Mouse (Mus musculus) small intestine, adult 2 months (tissue): ENCODE measurements around the gene Zfp518a. TPM values are rescaled to one million over a fixed set of nuclear protein-coding genes. Genes with fewer than 3 reads are reported as not detected.

Experiments
- H3K27ac ChIP-seq: fragments of 200-500 bp; 2 replicates; pipeline ENCODE4 v1.5.1; 2012; ENCODE audit warnings: low read depth, low read length, control low read depth, inconsistent platforms; ENCODE audit not compliant: insufficient read depth
- H3K27me3 ChIP-seq: fragments of 200-500 bp; 2 replicates; pipeline ENCODE4 v1.6.1; 2012; ENCODE audit warnings: mild to moderate bottlenecking, moderate library complexity, low read length, inconsistent platforms; ENCODE audit not compliant: control insufficient read depth, insufficient read depth
- H3K36me3 ChIP-seq: fragments of 200-500 bp; 2 replicates; pipeline ENCODE4 v1.6.1; 2012; ENCODE audit warnings: mild to moderate bottlenecking, low read length, control low read depth, inconsistent platforms; ENCODE audit not compliant: control insufficient read depth, insufficient read depth
- H3K4me1 ChIP-seq: fragments of 200-500 bp; 2 replicates; pipeline ENCODE4 v1.6.1; 2012; ENCODE audit warnings: low read length, inconsistent platforms, mixed read lengths; ENCODE audit not compliant: control insufficient read depth, insufficient read depth, insufficient read length
- H3K4me3 ChIP-seq: fragments of 200-500 bp; 2 replicates; pipeline ENCODE4 v1.5.1; 2012; ENCODE audit warnings: low read depth, mild to moderate bottlenecking, control low read depth, inconsistent platforms, low read length, moderate library complexity
- CTCF ChIP-seq: fragments of 200-500 bp; IDR thresholded peaks from 2 replicates; pipeline ENCODE4 v1.5.1; 2012; ENCODE audit warnings: low read depth, mild to moderate bottlenecking, control low read depth, inconsistent platforms, low read length, moderate library complexity, mixed read lengths; ENCODE audit not compliant: insufficient replicate concordance, insufficient read length; ENCODE audit errors: extremely low read depth
- POLR2A ChIP-seq: fragments of 200-500 bp; IDR thresholded peaks from 2 replicates; pipeline ENCODE4 v1.6.1; 2012; ENCODE audit warnings: low read depth, mild to moderate bottlenecking, control low read depth, inconsistent platforms, low read length, moderate library complexity
- WGBS: fragments of 180-500 bp; shearing (Covaris S2); methylation state at CpG from one replicate; pipeline ENCODE4 v1.1.7; 2018; 5-methylcytosine and 5-hydroxymethylcytosine counted together
- polyA plus RNA-seq: library from polyadenylated mRNA; depleted of rRNA; stranded (reverse); fragments of >200 nt; gene quantifications from 2 replicates; pipeline ENCODE4 v1.2.3, GENCODE M21; 2012

The Zfp518a gene
- polyA plus RNA-seq, 1 experiment, result 0.32 TPM

DNA sequence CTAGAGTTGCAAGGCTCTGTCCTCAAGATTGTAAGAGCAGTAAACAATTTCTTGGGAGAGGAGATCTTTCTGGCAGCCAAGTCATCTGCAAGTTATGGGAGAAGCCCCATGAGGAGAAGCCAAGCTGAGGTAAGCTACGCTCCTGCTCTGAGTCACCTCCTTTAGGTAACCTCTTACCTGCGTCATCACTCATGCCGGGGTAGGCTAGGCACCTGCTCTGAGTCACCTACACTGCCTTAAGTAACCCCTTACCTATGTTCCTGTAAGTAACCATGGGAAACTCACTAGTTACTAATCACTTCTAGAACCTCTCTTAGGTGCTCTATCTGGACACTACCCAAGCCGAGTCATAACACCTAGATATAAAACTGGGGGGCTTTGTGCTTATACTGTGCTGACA is 12.8 kb upstream of the Zfp518a start:
- H3K27me3 ChIP-seq, result peaks cover 11% of the 10 kb centered on the region; the same call in 1 of the 2 replicates

GRCm38 (mm10) chr19:40888887-40889286 is 5.6 kb upstream of the Zfp518a start:
- TF ChIP-seq CTCF, result no peak
- no peak overlapping the region for H3K4me3 ChIP-seq
- 83% methylated on average over 1 of the region's 1 CpGs for WGBS
- H3K36me3 ChIP-seq, result no peaks in the 10 kb centered on the region
- H3K4me1 ChIP-seq, result no peaks in the 10 kb centered on the region
- peaks cover 18% of the 10 kb centered on the region for H3K27me3 ChIP-seq
- no peak overlapping the region for H3K27ac ChIP-seq

More for the DNA sequence above, 12.8 kb upstream of the Zfp518a start:
- H3K36me3 ChIP-seq, result no peaks in the 10 kb centered on the region
- H3K4me1 ChIP-seq, result no peaks in the 10 kb centered on the region
- TF ChIP-seq POLR2A, result no peak
- TF ChIP-seq CTCF, result no peak
- H3K4me3 ChIP-seq, result no peak overlapping the region
- no peak overlapping the region for H3K27ac ChIP-seq
- 85% methylated on average over 4 of the region's 4 CpGs for WGBS

GRCm38 (mm10) chr19:40894071-40894506 is 416 bp upstream of the Zfp518a start:
- no peak for TF ChIP-seq CTCF
- TF ChIP-seq POLR2A, result no peak
- peaks cover 5% of the 10 kb centered on the region for H3K4me1 ChIP-seq
- H3K27ac ChIP-seq, result peak overlapping the region; percentile 80
- WGBS, result 55% methylated on average over 21 of the region's 21 CpGs
- H3K36me3 ChIP-seq, result peaks cover under 1% of the 10 kb centered on the region
- H3K4me3 ChIP-seq, result peak overlapping the region; percentile 98
- peaks cover 6% of the 10 kb centered on the region for H3K27me3 ChIP-seq

- WGBS, result 3% methylated on average over 6 of the region's 6 CpGs
- Histone ChIP-seq H3K4me3 (peak overlapping the region; percentile 98), H3K36me3 (peaks cover 2% of the 10 kb centered on the region), H3K27me3 (peaks cover 6% of the 10 kb centered on the region), H3K4me1 (peaks cover 5% of the 10 kb centered on the region), H3K27ac (no peak overlapping the region; the same call in 1 of the 2 replicates)
- TF ChIP-seq POLR2A, result no peak
- no peak for TF ChIP-seq CTCF
Observed at GRCm38 (mm10) chr19:40895393-40895703, 843 bp downstream of the Zfp518a start.

DNA sequence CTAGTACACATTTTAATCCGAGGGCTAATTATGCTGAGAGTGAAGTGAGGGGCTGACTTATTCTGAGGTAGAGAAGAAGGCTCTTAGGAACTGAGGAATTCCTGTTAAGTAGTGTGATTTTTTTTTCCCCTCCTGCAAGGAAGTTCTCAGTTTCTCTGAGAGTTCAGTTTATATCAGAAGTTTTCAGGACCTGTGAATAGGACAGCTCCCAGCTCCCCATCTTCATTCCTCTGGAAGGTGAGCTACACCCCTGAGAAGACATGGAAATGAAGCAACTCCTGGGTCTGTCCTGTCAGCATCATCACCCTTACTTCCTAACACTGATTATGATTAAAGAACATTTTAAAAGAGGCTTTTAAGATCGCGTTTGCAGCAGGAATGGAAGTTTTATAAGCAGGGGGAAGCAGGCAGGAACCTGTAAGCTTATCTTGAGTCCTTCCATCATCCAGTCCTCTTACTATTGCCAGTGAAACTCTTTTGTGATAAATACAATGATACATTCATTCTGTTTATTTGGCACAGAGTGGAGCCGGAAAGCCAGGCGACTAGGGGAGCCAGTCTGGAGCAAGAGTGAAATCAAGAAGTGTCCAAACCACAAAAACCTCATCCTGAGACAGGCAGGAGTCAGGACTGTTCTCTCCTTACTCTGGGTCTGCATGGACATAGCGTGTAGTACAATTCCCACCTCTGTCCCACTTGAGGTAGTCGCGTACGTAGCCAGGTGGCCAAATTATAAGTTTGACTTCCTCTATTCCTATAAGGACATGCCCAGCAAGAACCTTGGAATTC is 37.3 kb downstream of the Zfp518a start:
- peaks cover 25% of the 10 kb centered on the region for H3K36me3 ChIP-seq
- H3K4me3 ChIP-seq, result no peak overlapping the region
- WGBS, result 72% methylated on average over 9 of the region's 9 CpGs
- no peaks in the 10 kb centered on the region for H3K27me3 ChIP-seq
- no peaks in the 10 kb centered on the region for H3K4me1 ChIP-seq
- no peak for TF ChIP-seq CTCF
- TF ChIP-seq POLR2A, result no peak
- no peak overlapping the region for H3K27ac ChIP-seq

DNA sequence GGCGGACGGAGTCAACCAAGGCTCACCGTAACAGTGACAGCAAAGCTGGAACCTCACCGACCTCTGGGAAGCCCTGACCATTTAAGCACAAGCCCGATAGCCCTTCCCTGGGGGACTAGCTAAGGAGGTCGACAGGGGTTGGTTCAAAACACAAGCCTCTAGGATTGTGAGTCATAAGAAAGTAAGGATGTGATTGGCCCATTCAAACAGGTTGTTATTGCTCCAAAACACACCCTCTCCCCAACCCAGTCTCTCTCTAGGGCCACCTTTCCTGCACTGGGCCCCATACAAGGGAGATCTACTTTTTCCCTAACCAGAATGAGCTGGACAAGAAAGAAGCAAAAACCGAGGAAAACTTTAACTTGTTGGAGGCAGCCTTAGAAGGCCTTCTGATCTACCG is 40.9 kb downstream of the Zfp518a start:
- Histone ChIP-seq H3K36me3 (peaks cover 32% of the 10 kb centered on the region), H3K27me3 (no peaks in the 10 kb centered on the region), H3K27ac (no peak overlapping the region), H3K4me1 (no peaks in the 10 kb centered on the region), H3K4me3 (no peak overlapping the region)
- no peak for TF ChIP-seq POLR2A
- 65% methylated on average over 8 of the region's 8 CpGs for WGBS

- no peak overlapping the region for H3K27ac ChIP-seq
- H3K36me3 ChIP-seq, result peaks cover 32% of the 10 kb centered on the region
- no peak overlapping the region for H3K4me3 ChIP-seq
- H3K4me1 ChIP-seq, result no peaks in the 10 kb centered on the region
- no peaks in the 10 kb centered on the region for H3K27me3 ChIP-seq
- TF ChIP-seq POLR2A (no peak), CTCF (no peak)
- WGBS, result 63% methylated on average over 5 of the region's 5 CpGs
Observed at GRCm38 (mm10) chr19:40936038-40936437, 41.5 kb downstream of the Zfp518a start.

- peaks cover 10% of the 10 kb centered on the region for H3K36me3 ChIP-seq
- TF ChIP-seq POLR2A, result no peak
- no peak for TF ChIP-seq CTCF
- no peak overlapping the region for H3K27ac ChIP-seq
- H3K4me1 ChIP-seq, result no peaks in the 10 kb centered on the region
- H3K4me3 ChIP-seq, result no peak overlapping the region
- H3K27me3 ChIP-seq, result no peaks in the 10 kb centered on the region
- WGBS, result 77% methylated on average over 7 of the region's 7 CpGs
Observed at GRCm38 (mm10) chr19:40943552-40943951, 49.0 kb downstream of the Zfp518a start.
